Mouse (Mus musculus): ENCODE data around the gene Ssb. TPM values are rescaled to one million over a fixed set of nuclear protein-coding genes. Genes with fewer than 3 reads are reported as not detected.
"Not testable (repeated sequence)": the region's sequence is repeated elsewhere in the genome, so short reads cannot be mapped to it uniquely, and the experiment has no call there.

Ssb gene
- total RNA-seq, 4 experiments from 2014 or later: 127 to 138 (median 132) TPM

- DNase-seq (ENCODE audit: low spot score in 2 of 2): no peak
Observed at GRCm38 (mm10) chr2:69862117-69862657, 825 bp downstream of the Ssb start.

- DNase-seq (ENCODE audit: low spot score in 2 of 2): no peak
Observed at GRCm38 (mm10) chr2:69883990-69884391, 22.6 kb downstream of the Ssb start.

- no peak for DNase-seq (ENCODE audit: low spot score in 2 of 2)
Observed at GRCm38 (mm10) chr2:69884581-69884980, 23.2 kb downstream of the Ssb start.

GRCm38 (mm10) chr2:69885050-69885449, 23.7 kb downstream of the Ssb start:
- peak in 1 of 2 experiments; percentile 18 for DNase-seq (ENCODE audit: low spot score in 2 of 2)

- peak; percentile 77 to 81 for DNase-seq (ENCODE audit: low spot score in 2 of 2)
Observed at GRCm38 (mm10) chr2:69885451-69886305, 24.3 kb downstream of the Ssb start, which contains the start of gene Mettl5. Mettl5 (minus strand) TSS chr2:69885615.

- DNase-seq (ENCODE audit: low spot score in 2 of 2): no peak
Observed at GRCm38 (mm10) chr2:69888957-69889356, 27.6 kb downstream of the Ssb start.

GRCm38 (mm10) chr2:69890843-69891242, 29.5 kb downstream of the Ssb start:
- DNase-seq (ENCODE audit: low spot score in 2 of 2): no peak

- DNase-seq (ENCODE audit: low spot score in 2 of 2): no peak
Observed at GRCm38 (mm10) chr2:69893145-69893544, 31.8 kb downstream of the Ssb start.

GRCm38 (mm10) chr2:69893891-69894290, 32.5 kb downstream of the Ssb start:
- DNase-seq (ENCODE audit: low spot score in 2 of 2): no peak

GRCm38 (mm10) chr2:69895502-69896223, 34.3 kb downstream of the Ssb start:
- no peak for DNase-seq (ENCODE audit: low spot score in 2 of 2)

- no peak for DNase-seq (ENCODE audit: low spot score in 2 of 2)
Observed at GRCm38 (mm10) chr2:69896224-69896581, 34.8 kb downstream of the Ssb start.

- DNase-seq (ENCODE audit: low spot score in 2 of 2): peak; percentile 90 to 97
Observed at GRCm38 (mm10) chr2:69897039-69897617, 35.8 kb downstream of the Ssb start, which contains the start of gene Ubr3. Ubr3 (plus strand) TSS chr2:69897246.

- peak; percentile 27 to 56 for DNase-seq (ENCODE audit: low spot score in 2 of 2)
Observed at GRCm38 (mm10) chr2:69897618-69898575, 36.5 kb downstream of the Ssb start.

- DNase-seq (ENCODE audit: low spot score in 2 of 2): no peak
Observed at GRCm38 (mm10) chr2:69903541-69903940, 42.2 kb downstream of the Ssb start.

- DNase-seq (ENCODE audit: low spot score in 2 of 2): not testable (repeated sequence)
Observed at GRCm38 (mm10) chr2:69907394-69907793, 46.0 kb downstream of the Ssb start.

- DNase-seq (ENCODE audit: low spot score in 2 of 2): no peak
Observed at GRCm38 (mm10) chr2:69912801-69913200, 51.4 kb downstream of the Ssb start.

GRCm38 (mm10) chr2:69917301-69917700, 55.9 kb downstream of the Ssb start:
- no peak for DNase-seq (ENCODE audit: low spot score in 2 of 2)
